Mouse (Mus musculus): ENCODE data around the gene Pdk3. TPM values are rescaled to one million over a fixed set of nuclear protein-coding genes. Genes with fewer than 3 reads are reported as not detected.

Pdk3 gene
- total RNA-seq (2023), result 17.9 TPM

GRCm38 (mm10) chrX:93831561-93832336 lies at the start of gene Pdk3:
TSS of gene Pdk3 (minus strand) at chrX:93832201.

Other genes starting within 250 kb of the Pdk3 start
- 7.8 TPM for gene Pola1, start 200.0 kb downstream of the Pdk3 start, total RNA-seq (2023)
- gene Pcyt1b, start 177.3 kb downstream of the Pdk3 start, total RNA-seq (2023), result not detected
- not detected for gene AU015836, start 136.5 kb upstream of the Pdk3 start, total RNA-seq (2023)